Mouse (Mus musculus): ENCODE measurements around the gene Edf1. TPM values are rescaled to one million over a fixed set of nuclear protein-coding genes. Genes with fewer than 3 reads are reported as not detected.

Gene Edf1
- total and polyA plus RNA-seq, 3 experiments: 110 to 222 (median 211) TPM

DNA sequence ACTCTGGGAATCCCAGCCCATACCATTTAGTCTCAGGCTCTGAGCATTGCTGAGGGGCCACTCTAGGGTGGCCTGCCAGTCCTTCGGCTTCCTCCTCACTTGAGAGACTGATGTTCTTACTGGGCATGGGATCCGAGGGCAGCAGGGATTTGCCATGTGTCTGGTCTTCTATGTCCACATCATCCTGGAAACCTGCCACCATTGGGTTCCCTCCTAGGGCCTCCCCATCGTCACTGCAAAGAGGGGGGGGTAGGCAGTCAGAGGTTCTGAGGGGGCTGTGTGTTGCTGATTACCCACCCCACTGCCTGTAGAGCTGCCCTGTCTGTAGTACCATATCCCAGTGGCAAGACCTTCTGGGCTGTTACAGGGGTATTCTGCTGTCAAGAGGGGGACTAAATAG, 28.0 kb downstream of the Edf1 start:
- DNase-seq: no peak
- H3K4me1 ChIP-seq (ENCODE audit: control insufficient read depth, insufficient read depth, low read length): peaks cover 13% of the 10 kb centered on the region
- no peak overlapping the region for H3K27ac ChIP-seq
- no peak for TF ChIP-seq POLR2A (IDR thresholded peaks at IDR 0.05; ENCODE audit: insufficient read depth, low read depth, low read length)
- TF ChIP-seq CTCF (IDR thresholded peaks at IDR 0.05): no peak
- no peak for TF ChIP-seq EP300 (IDR thresholded peaks at IDR 0.05; ENCODE audit: insufficient read depth, low read depth, low read length)
- no peaks in the 10 kb centered on the region for H3K36me3 ChIP-seq (ENCODE audit: control insufficient read depth, insufficient read depth, low read length)
- H3K9ac ChIP-seq (ENCODE audit: low read depth, low read length): no peak overlapping the region
- no peak overlapping the region for H3K4me3 ChIP-seq
- 68% methylated on average over 3 of the region's 3 CpGs for WGBS
- intact Hi-C loops (cut with DNase I): no loop called here
- H3K27me3 ChIP-seq (ENCODE audit: control insufficient read depth, insufficient read depth, low read length): no peaks in the 10 kb centered on the region; the same call in 1 of the 2 replicates
- no peaks in the 10 kb centered on the region for H3K79me2 ChIP-seq (replicated peaks; ENCODE audit: control insufficient read depth, insufficient read depth, low read length)

GRCm38 (mm10) chr2:25587290-25587689, 29.6 kb downstream of the Edf1 start:
- DNase-seq: no peak
- no peaks in the 10 kb centered on the region for H3K36me3 ChIP-seq (ENCODE audit: control insufficient read depth, insufficient read depth, low read length)
- 87% methylated on average over 8 of the region's 8 CpGs for WGBS
- no peak overlapping the region for H3K4me3 ChIP-seq
- peaks cover 7% of the 10 kb centered on the region; the same call in 1 of the 2 replicates for H3K4me1 ChIP-seq (ENCODE audit: control insufficient read depth, insufficient read depth, low read length)
- no peaks in the 10 kb centered on the region for H3K79me2 ChIP-seq (replicated peaks; ENCODE audit: control insufficient read depth, insufficient read depth, low read length)
- H3K27me3 ChIP-seq (ENCODE audit: control insufficient read depth, insufficient read depth, low read length): no peaks in the 10 kb centered on the region
- TF ChIP-seq EP300 (IDR thresholded peaks at IDR 0.05; ENCODE audit: insufficient read depth, low read depth, low read length) (no peak), POLR2A (IDR thresholded peaks at IDR 0.05; ENCODE audit: insufficient read depth, low read depth, low read length) (no peak), CTCF (IDR thresholded peaks at IDR 0.05) (no peak)
- H3K9ac ChIP-seq (ENCODE audit: low read depth, low read length): no peak overlapping the region
- intact Hi-C loops (cut with DNase I): no loop called here
- H3K27ac ChIP-seq: no peak overlapping the region

GRCm38 (mm10) chr2:25588227-25588907, 30.7 kb downstream of the Edf1 start:
- no peak overlapping the region for H3K27ac ChIP-seq
- DNase-seq: peak in 1 of 2 experiments; percentile 24
- no peak overlapping the region for H3K4me3 ChIP-seq
- H3K27me3 ChIP-seq (ENCODE audit: control insufficient read depth, insufficient read depth, low read length): no peaks in the 10 kb centered on the region
- no peak for TF ChIP-seq POLR2A (IDR thresholded peaks at IDR 0.05; ENCODE audit: insufficient read depth, low read depth, low read length)
- intact Hi-C loops (cut with DNase I): no loop called here
- no peaks in the 10 kb centered on the region for H3K36me3 ChIP-seq (ENCODE audit: control insufficient read depth, insufficient read depth, low read length)
- H3K79me2 ChIP-seq (replicated peaks; ENCODE audit: control insufficient read depth, insufficient read depth, low read length): no peaks in the 10 kb centered on the region
- 74% methylated on average over 8 of the region's 8 CpGs for WGBS
- peaks cover 7% of the 10 kb centered on the region; the same call in 1 of the 2 replicates for H3K4me1 ChIP-seq (ENCODE audit: control insufficient read depth, insufficient read depth, low read length)
- no peak overlapping the region for H3K9ac ChIP-seq (ENCODE audit: low read depth, low read length)

GRCm38 (mm10) chr2:25591863-25592262, 34.2 kb downstream of the Edf1 start:
- intact Hi-C loops (cut with DNase I): no loop called here
- Histone ChIP-seq H3K4me1 (ENCODE audit: control insufficient read depth, insufficient read depth, low read length) (peaks cover 4% of the 10 kb centered on the region; the same call in 1 of the 2 replicates), H3K79me2 (replicated peaks; ENCODE audit: control insufficient read depth, insufficient read depth, low read length) (no peaks in the 10 kb centered on the region), H3K27me3 (ENCODE audit: control insufficient read depth, insufficient read depth, low read length) (no peaks in the 10 kb centered on the region), H3K36me3 (ENCODE audit: control insufficient read depth, insufficient read depth, low read length) (no peaks in the 10 kb centered on the region; the same call in 1 of the 2 replicates), H3K9ac (ENCODE audit: low read depth, low read length) (no peak overlapping the region), H3K27ac (no peak overlapping the region), H3K4me3 (no peak overlapping the region)
- TF ChIP-seq EP300 (IDR thresholded peaks at IDR 0.05; ENCODE audit: insufficient read depth, low read depth, low read length) (no peak), POLR2A (IDR thresholded peaks at IDR 0.05; ENCODE audit: insufficient read depth, low read depth, low read length) (no peak), CTCF (IDR thresholded peaks at IDR 0.05) (peak; percentile 64)
- 82% methylated on average over 2 of the region's 2 CpGs for WGBS
- no peak for DNase-seq

- Histone ChIP-seq H3K4me3 (no peak overlapping the region), H3K9ac (ENCODE audit: low read depth, low read length) (no peak overlapping the region), H3K27ac (no peak overlapping the region), H3K27me3 (ENCODE audit: control insufficient read depth, insufficient read depth, low read length) (no peaks in the 10 kb centered on the region), H3K36me3 (ENCODE audit: control insufficient read depth, insufficient read depth, low read length) (peaks cover 2% of the 10 kb centered on the region; the same call in 1 of the 2 replicates), H3K79me2 (replicated peaks; ENCODE audit: control insufficient read depth, insufficient read depth, low read length) (no peaks in the 10 kb centered on the region), H3K4me1 (ENCODE audit: control insufficient read depth, insufficient read depth, low read length) (no peaks in the 10 kb centered on the region)
- intact Hi-C loops (cut with DNase I): no loop called here
- TF ChIP-seq CTCF (IDR thresholded peaks at IDR 0.05) (no peak), POLR2A (IDR thresholded peaks at IDR 0.05; ENCODE audit: insufficient read depth, low read depth, low read length) (no peak), EP300 (IDR thresholded peaks at IDR 0.05; ENCODE audit: insufficient read depth, low read depth, low read length) (no peak)
- DNase-seq: no peak
- WGBS: 95% methylated on average over 5 of the region's 5 CpGs
Measured at GRCm38 (mm10) chr2:25596765-25597510, 39.3 kb downstream of the Edf1 start.

- no peaks in the 10 kb centered on the region for H3K4me1 ChIP-seq (ENCODE audit: control insufficient read depth, insufficient read depth, low read length)
- no peak overlapping the region for H3K27ac ChIP-seq
- H3K9ac ChIP-seq (ENCODE audit: low read depth, low read length): no peak overlapping the region
- no peaks in the 10 kb centered on the region for H3K27me3 ChIP-seq (ENCODE audit: control insufficient read depth, insufficient read depth, low read length)
- DNase-seq: no peak
- 89% methylated on average over 1 of the region's 1 CpGs for WGBS
- H3K4me3 ChIP-seq: no peak overlapping the region
- H3K79me2 ChIP-seq (replicated peaks; ENCODE audit: control insufficient read depth, insufficient read depth, low read length): no peaks in the 10 kb centered on the region; the same call in 1 of the 2 replicates
- intact Hi-C loops (cut with DNase I): no loop called here
- TF ChIP-seq CTCF (IDR thresholded peaks at IDR 0.05): no peak
- no peak for TF ChIP-seq POLR2A (IDR thresholded peaks at IDR 0.05; ENCODE audit: insufficient read depth, low read depth, low read length)
- TF ChIP-seq EP300 (IDR thresholded peaks at IDR 0.05; ENCODE audit: insufficient read depth, low read depth, low read length): no peak
- H3K36me3 ChIP-seq (ENCODE audit: control insufficient read depth, insufficient read depth, low read length): peaks cover 2% of the 10 kb centered on the region; the same call in 1 of the 2 replicates
Measured at GRCm38 (mm10) chr2:25598749-25599148, 41.1 kb downstream of the Edf1 start.
